Mouse (Mus musculus): ENCODE measurements around the gene Csnk1e.

DNA sequence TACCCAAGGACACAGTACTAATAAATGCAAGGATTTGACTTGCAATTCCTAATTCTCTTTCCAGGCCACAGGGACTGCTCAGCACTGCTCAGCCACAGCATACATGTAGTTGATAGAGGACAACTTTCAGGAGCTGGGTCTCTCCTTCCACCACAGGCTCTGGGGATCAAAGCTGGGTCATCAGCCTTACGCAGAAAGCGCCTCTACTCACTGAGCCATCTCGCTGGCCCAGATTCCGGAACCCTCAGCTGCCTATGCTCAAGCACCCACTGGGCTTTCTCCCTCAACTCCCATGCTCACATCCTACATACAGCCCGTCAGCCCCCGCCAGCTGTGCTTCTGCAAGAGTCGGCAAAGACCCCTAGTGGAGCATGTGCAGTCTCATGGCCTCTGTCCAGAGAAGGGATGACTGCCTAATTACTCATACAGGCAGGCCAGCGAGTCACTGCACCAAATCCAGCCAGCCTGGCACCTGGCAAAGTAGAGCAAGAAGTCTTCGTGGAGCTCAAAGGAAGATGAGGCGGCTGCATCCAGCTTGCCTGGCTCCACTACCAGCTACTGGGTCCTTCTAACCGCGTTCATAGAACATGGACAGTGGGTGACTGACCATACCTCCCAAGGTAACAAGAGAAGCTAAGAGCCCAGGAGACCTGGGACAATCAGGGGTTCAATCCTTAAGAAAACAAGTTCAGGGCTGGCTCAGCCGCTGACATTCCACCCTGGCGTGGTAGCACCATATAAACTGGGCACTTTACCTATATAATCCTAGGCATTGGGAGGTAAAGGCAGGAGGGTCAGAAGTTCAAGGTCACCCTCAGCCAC is 55.9 kb downstream of the Csnk1e start:
- TF ChIP-seq TAL1 (IDR thresholded peaks at IDR 0.05; ENCODE audit: low read length), result no peak
- TF ChIP-seq GATA1 (IDR thresholded peaks at IDR 0.05; ENCODE audit: low read length), result no peak

All from erythroblast, embryonic 14.5 days (primary cell).